Mouse (Mus musculus): ENCODE measurements at regions not wholly inside any gene's neighbourhood (a gene's known extent, or its start where the extent isn't known, plus 50 kb on each side); places are given as distances from the start of the nearest gene placed in this dataset.

DNA sequence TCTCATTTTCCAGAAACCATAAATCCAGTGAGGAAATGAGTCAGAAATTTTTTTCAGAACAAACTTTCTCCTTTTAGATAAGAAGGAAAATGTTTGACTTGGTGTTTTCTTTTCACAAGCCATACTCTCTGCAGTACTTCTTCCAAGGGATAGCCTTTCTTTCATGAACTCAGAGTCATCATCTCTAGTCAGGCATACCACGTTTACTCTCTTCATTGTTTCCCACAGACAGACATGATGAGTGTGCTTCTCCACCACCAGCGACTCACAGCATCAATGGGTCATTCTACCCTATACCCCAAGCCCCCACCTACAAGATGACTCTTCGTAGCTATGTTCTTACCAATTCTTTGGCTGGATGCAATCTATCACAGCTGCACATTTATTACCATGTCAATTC is 97.1 kb upstream of the Zpld1 start:
- TF ChIP-seq POLR2A (IDR thresholded peaks at IDR 0.05; ENCODE audit: extremely low read depth, insufficient read depth, low read length): no peak
- TF ChIP-seq CTCF (IDR thresholded peaks at IDR 0.05; ENCODE audit: extremely low read depth, insufficient read depth, low read length): no peak

All from cortical plate, adult 2 months (tissue).